Mouse (Mus musculus) liver, embryonic 14.5 days (tissue): ENCODE measurements around the gene P2ry2. TPM values are rescaled to one million over a fixed set of nuclear protein-coding genes. Genes with fewer than 3 reads are reported as not detected.

Experiments used
- ATAC-seq: fragments of 200-750 bp; cut with Nextera tagmentation; 2 replicates; pipeline ENCODE4 v1.8.0; 2017; ENCODE audit warnings: moderate number of reproducible peaks, mild to moderate bottlenecking, moderate library complexity; ENCODE audit not compliant: insufficient read depth
- DNase-seq, 3 experiments: peaks; one replicate each; pipeline ENCODE4 v3.0.0-alpha.2; 2012 to 2013; ENCODE audit warnings: low read depth in 3 of 3, low spot score in 3 of 3
- H3K27ac ChIP-seq: fragments of 300-500 bp; sonication (generic); 2 replicates; pipeline ENCODE4 v1.5.1; 2014; ENCODE audit warnings: moderate library complexity, mild to moderate bottlenecking, control low read depth, inconsistent platforms
- H3K27me3 ChIP-seq: fragments of 300-500 bp; sonication (generic); 2 replicates; pipeline ENCODE4 v1.6.1; 2014; ENCODE audit warnings: mild to moderate bottlenecking, low read length, moderate library complexity; ENCODE audit not compliant: control insufficient read depth, insufficient read depth
- H3K36me3 ChIP-seq: fragments of 300-500 bp; sonication (generic); replicated peaks from 2 replicates; pipeline ENCODE4 v1.6.1; 2014; ENCODE audit warnings: low read depth; ENCODE audit not compliant: control insufficient read depth, insufficient read depth
- H3K4me1 ChIP-seq, 2 experiments: fragments of 200-500 bp in 1 of 2; fragments of 300-500 bp in 1 of 2; sonication (generic) in 1 of 2; replicated peaks; 2 replicates each; pipeline ENCODE4 v1.6.1; 2012 to 2014; ENCODE audit warnings: antibody characterized with exemption in 1 of 2, inconsistent platforms in 1 of 2, low read length in 1 of 2; ENCODE audit not compliant: control insufficient read depth in 2 of 2, insufficient read depth in 2 of 2
- H3K4me2 ChIP-seq: fragments of 300-500 bp; sonication (generic); 2 replicates; pipeline ENCODE4 v1.6.1; 2014; ENCODE audit warnings: low read depth, mild to moderate bottlenecking, control low read depth, moderate library complexity
- H3K4me3 ChIP-seq, 2 experiments: fragments of 200-500 bp in 1 of 2; fragments of 300-500 bp in 1 of 2; sonication (generic) in 1 of 2; 2 replicates each; pipeline ENCODE4 v1.5.1; 2012 to 2014; ENCODE audit warnings: low read depth in 2 of 2, low read length in 2 of 2, mild to moderate bottlenecking in 2 of 2, control low read depth in 1 of 2, inconsistent platforms in 1 of 2, moderate library complexity in 1 of 2; ENCODE audit not compliant: insufficient read depth in 1 of 2
- H3K9ac ChIP-seq: fragments of 300-500 bp; sonication (generic); replicated peaks from 2 replicates; pipeline ENCODE4 v1.6.1; 2014; ENCODE audit warnings: mild to moderate bottlenecking, control low read depth, moderate library complexity
- H3K9me3 ChIP-seq: fragments of 300-500 bp; sonication (generic); 2 replicates; pipeline ENCODE4 v1.6.1; 2016; ENCODE audit warnings: low read length, mixed read lengths; ENCODE audit not compliant: control insufficient read depth
- CTCF ChIP-seq: IDR thresholded peaks from 2 replicates; pipeline ENCODE4 v1.5.1; 2016; ENCODE audit warnings: antibody characterized with exemption, low read depth, control low read depth
- EP300 ChIP-seq: IDR thresholded peaks from 2 replicates; pipeline ENCODE4 v1.6.1; 2016; ENCODE audit warnings: antibody characterized with exemption, low read depth
- WGBS: fragments of 180-500 bp; shearing (Covaris S2); extraction: QIAGEN DNeasy Blood & Tissue Kit; methylation state at CpG from one replicate; pipeline ENCODE4 v1.1.7; 2014; ENCODE audit not compliant: insufficient replicate concordance; 5-methylcytosine and 5-hydroxymethylcytosine counted together
- polyA plus RNA-seq, 2 experiments: library from polyadenylated mRNA; depleted of rRNA in 1 of 2; stranded (reverse) in 1 of 2; unstranded in 1 of 2; fragments of >200 nt; fragmentation: Nextera tagmentation in 1 of 2; extraction: Ambion mirVana in 1 of 2; gene quantifications; 2 replicates each; pipeline versions ENCODE4 v1.2.1 to v1.2.3; 2012 to 2014

P2ry2 gene
- polyA plus RNA-seq, 2 experiments = 0.47 to 0.67 TPM

- H3K4me3 ChIP-seq = no peak overlapping the region
- H3K27ac ChIP-seq = no peak overlapping the region
- DNase-seq (no peak), ATAC-seq (no peak)
- H3K36me3 ChIP-seq = no peaks in the 10 kb centered on the region
- TF ChIP-seq CTCF (no peak), EP300 (no peak)
- H3K9ac ChIP-seq = no peak overlapping the region
- H3K4me1 ChIP-seq = peaks cover 2 to 31% of the 10 kb centered on the region in 2 experiments; a peak in 2 of 4 replicates
- H3K27me3 ChIP-seq = no peaks in the 10 kb centered on the region
- no peak overlapping the region for H3K4me2 ChIP-seq
- no peaks in the 10 kb centered on the region for H3K9me3 ChIP-seq
- WGBS = 43% methylated on average over 2 of the region's 2 CpGs
Measured at GRCm38 (mm10) chr7:100951903-100952302, 60.8 kb downstream of the P2ry2 start.

- Histone ChIP-seq H3K36me3 (no peaks in the 10 kb centered on the region), H3K9me3 (no peaks in the 10 kb centered on the region), H3K4me1 (peaks cover 2 to 28% of the 10 kb centered on the region in 2 experiments; a peak in 2 of 4 replicates), H3K27me3 (no peaks in the 10 kb centered on the region), H3K4me2 (no peak overlapping the region), H3K27ac (no peak overlapping the region), H3K9ac (no peak overlapping the region), H3K4me3 (no peak overlapping the region)
- 11% methylated on average over 12 of the region's 12 CpGs for WGBS
- DNase-seq = peak in 1 of 3 experiments; percentile 14
- peak; percentile 71 for ATAC-seq
- no peak for TF ChIP-seq EP300
- no peak for TF ChIP-seq CTCF
Measured at GRCm38 (mm10) chr7:100950481-100951010, 62.1 kb downstream of the P2ry2 start.

DNA sequence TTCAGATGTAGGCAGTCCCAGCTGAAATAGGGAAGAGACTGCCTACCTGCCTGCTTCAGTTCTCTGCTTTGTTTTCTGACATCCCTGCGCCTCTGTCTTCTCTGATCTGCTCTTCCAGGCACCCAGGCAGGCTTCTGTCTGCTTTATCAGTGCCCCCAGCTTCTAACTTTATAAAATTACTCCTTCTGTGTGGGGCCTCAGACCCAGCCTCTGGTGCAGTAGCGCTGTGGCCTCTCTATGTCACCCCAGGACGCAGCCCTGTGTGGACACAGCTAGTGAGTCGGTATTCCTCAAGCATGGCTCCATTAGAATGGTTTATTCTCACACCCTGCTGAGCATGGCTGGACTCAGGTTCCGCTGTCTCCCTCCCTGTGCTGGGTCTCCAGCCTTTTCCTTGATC lies 62.6 kb downstream of the P2ry2 start:
- Histone ChIP-seq H3K27ac (no peak overlapping the region; the same call in 1 of the 2 replicates), H3K4me3 (no peak overlapping the region), H3K4me2 (no peak overlapping the region), H3K36me3 (no peaks in the 10 kb centered on the region), H3K27me3 (no peaks in the 10 kb centered on the region), H3K9me3 (no peaks in the 10 kb centered on the region), H3K4me1 (peaks cover 2 to 28% of the 10 kb centered on the region in 2 experiments; a peak in 2 of 4 replicates), H3K9ac (no peak overlapping the region)
- TF ChIP-seq CTCF (no peak), EP300 (no peak)
- WGBS = 12% methylated on average over 5 of the region's 5 CpGs
- DNase-seq (no peak), ATAC-seq (peak; percentile 49; the same call in 1 of the 2 replicates)

Other genes starting within 250 kb of the P2ry2 start
- 12.2 and 17.2 TPM in 2 replicates for gene Relt, start 149.4 kb downstream of the P2ry2 start, polyA plus RNA-seq (2012; rRNA removed)
- 11.7 and 14.7 TPM in 2 replicates for gene Relt, start 149.4 kb downstream of the P2ry2 start, polyA plus RNA-seq (2014; fragmentation: Nextera tagmentation; extraction: Ambion mirVana)
- 1.7 and 2.0 TPM in 2 replicates for gene Arhgef17, start 80.8 kb downstream of the P2ry2 start, polyA plus RNA-seq (2012; rRNA removed)
- gene Arhgef17, start 80.8 kb downstream of the P2ry2 start, polyA plus RNA-seq (2014; fragmentation: Nextera tagmentation; extraction: Ambion mirVana) = 0.70 and 0.72 TPM in 2 replicates
- 2.0 and 2.9 TPM in 2 replicates for gene P2ry6, start 38.2 kb downstream of the P2ry2 start, polyA plus RNA-seq (2012; rRNA removed)
- 2.9 TPM in 2 replicates for gene P2ry6, start 38.2 kb downstream of the P2ry2 start, polyA plus RNA-seq (2014; fragmentation: Nextera tagmentation; extraction: Ambion mirVana)
- gene Fchsd2, start 80.0 kb upstream of the P2ry2 start, polyA plus RNA-seq (2012; rRNA removed) = 2.4 and 3.3 TPM in 2 replicates
- gene Fchsd2, start 80.0 kb upstream of the P2ry2 start, polyA plus RNA-seq (2014; fragmentation: Nextera tagmentation; extraction: Ambion mirVana) = 3.1 and 3.4 TPM in 2 replicates